Mouse (Mus musculus): ENCODE measurements around the gene Zfp799.
A peak's percentile ranks its signal among the peaks of the same experiment; 100 is the strongest.

The Zfp799 gene

GRCm38 (mm10) chr17:32787436-32788093 lies 42.5 kb downstream of the Zfp799 start:
- peak; percentile 51 for DNase-seq (ENCODE audit: low spot score)

- no peak for DNase-seq (ENCODE audit: low spot score)
Measured at GRCm38 (mm10) chr17:32786944-32787343, 43.1 kb downstream of the Zfp799 start.

GRCm38 (mm10) chr17:32785656-32786055 lies 44.4 kb downstream of the Zfp799 start:
- DNase-seq (ENCODE audit: low spot score): no peak

GRCm38 (mm10) chr17:32777564-32777963 lies 52.5 kb downstream of the Zfp799 start:
- no peak for DNase-seq (ENCODE audit: low spot score)

GRCm38 (mm10) chr17:32771213-32771612 lies 58.8 kb downstream of the Zfp799 start:
- DNase-seq (ENCODE audit: low spot score): no peak

- no peak for DNase-seq (ENCODE audit: low spot score)
Measured at GRCm38 (mm10) chr17:32766422-32766821, 63.6 kb downstream of the Zfp799 start.
